In genomic region chr4:110125067-110125784, GRCm38 (mm10) we compare ENCODE assay signal across 17 mouse cellular contexts.
A peak's percentile ranks its signal among the peaks of the same experiment; 100 is the strongest.
DNase-seq lines count a peak whose midpoint lies in the region; ATAC-seq and TF ChIP-seq lines count a peak whose summit lies in the region.
"Had no signal": no experiment of that assay in that cellular context is flagged by ENCODE, and none has a peak within 500 bp of the region (broad histone marks: within the 10 kb centered on the region; RNA-seq: fewer than 3 reads in every experiment).

No protein-coding gene starts in this region.

- H3K27ac ChIP-seq in kidney, postnatal 0 days: no peak overlapping the region
- H3K27ac ChIP-seq in embryonic facial prominence, embryonic 14.5 days (replicated peaks; ENCODE audit: low read depth, low read length): no peak overlapping the region
- H3K27ac ChIP-seq in neural tube, embryonic 13.5 days (replicated peaks): peak overlapping the region; percentile 79
- no peak overlapping the region for H3K27ac ChIP-seq in liver, postnatal 0 days (ENCODE audit: low read depth)
- H3K27ac ChIP-seq: heart, embryonic 10.5 days; intestine, embryonic 15.5 days; limb, embryonic 13.5 days; macrophage had no signal

- WGBS in kidney, postnatal 0 days: 9% methylated on average over 6 of the region's 6 CpGs
- 16% methylated on average over 6 of the region's 6 CpGs for WGBS in embryonic facial prominence, embryonic 14.5 days
- WGBS in neural tube, embryonic 13.5 days: 21% methylated on average over 6 of the region's 6 CpGs
- 41% methylated on average over 6 of the region's 6 CpGs for WGBS in liver, postnatal 0 days (ENCODE audit: insufficient replicate concordance)

- no peaks in the 10 kb centered on the region for H3K36me3 ChIP-seq in kidney, postnatal 0 days (ENCODE audit: insufficient read depth, low read length)
- no peaks in the 10 kb centered on the region for H3K36me3 ChIP-seq in embryonic facial prominence, embryonic 14.5 days (ENCODE audit: control insufficient read depth, insufficient read depth, low read length)
- H3K36me3 ChIP-seq in neural tube, embryonic 13.5 days: no peaks in the 10 kb centered on the region
- H3K36me3 ChIP-seq in liver, postnatal 0 days (replicated peaks; ENCODE audit: insufficient read depth, low read length): no peaks in the 10 kb centered on the region
- H3K36me3 ChIP-seq: heart, embryonic 10.5 days; intestine, embryonic 15.5 days; limb, embryonic 13.5 days had no signal

- H3K9ac ChIP-seq in kidney, postnatal 0 days (ENCODE audit: low read depth, low read length): no peak overlapping the region
- H3K9ac ChIP-seq in embryonic facial prominence, embryonic 14.5 days (ENCODE audit: low read depth, low read length): no peak overlapping the region
- H3K9ac ChIP-seq in neural tube, embryonic 13.5 days: no peak overlapping the region
- H3K9ac ChIP-seq in liver, postnatal 0 days (replicated peaks): no peak overlapping the region
- H3K9ac ChIP-seq: intestine, embryonic 15.5 days; limb, embryonic 13.5 days had no signal

- H3K9me3 ChIP-seq in kidney, postnatal 0 days (replicated peaks; ENCODE audit: low read length): no peaks in the 10 kb centered on the region
- H3K9me3 ChIP-seq in embryonic facial prominence, embryonic 14.5 days (ENCODE audit: control insufficient read depth, low read length): no peaks in the 10 kb centered on the region
- no peaks in the 10 kb centered on the region for H3K9me3 ChIP-seq in neural tube, embryonic 13.5 days
- no peaks in the 10 kb centered on the region for H3K9me3 ChIP-seq in liver, postnatal 0 days (ENCODE audit: low read length)
- H3K9me3 ChIP-seq: heart, embryonic 10.5 days; intestine, embryonic 15.5 days; limb, embryonic 13.5 days had no signal

- H3K4me2 ChIP-seq in kidney, postnatal 0 days (ENCODE audit: low read length): no peak overlapping the region
- H3K4me2 ChIP-seq in embryonic facial prominence, embryonic 14.5 days (ENCODE audit: low read depth, low read length): no peak overlapping the region
- H3K4me2 ChIP-seq in neural tube, embryonic 13.5 days: no peak overlapping the region
- H3K4me2 ChIP-seq in liver, postnatal 0 days (ENCODE audit: low read depth, low read length): no peak overlapping the region
- H3K4me2 ChIP-seq: intestine, embryonic 15.5 days; limb, embryonic 13.5 days had no signal

- H3K4me1 ChIP-seq in kidney, postnatal 0 days (replicated peaks; ENCODE audit: insufficient read depth, low read length): 0 out of 2 replicates have a peak, but pooled peaks cover 4% of the 10 kb centered on the region
- H3K4me1 ChIP-seq in embryonic facial prominence, embryonic 14.5 days (ENCODE audit: control insufficient read depth, insufficient read depth, low read length): no peaks in the 10 kb centered on the region
- peaks cover 45% of the 10 kb centered on the region for H3K4me1 ChIP-seq in neural tube, embryonic 13.5 days (replicated peaks)
- H3K4me1 ChIP-seq in liver, postnatal 0 days (ENCODE audit: insufficient read depth): no peaks in the 10 kb centered on the region
- H3K4me1 ChIP-seq: heart, embryonic 10.5 days; intestine, embryonic 15.5 days had no signal

- TF ChIP-seq EP300 in liver, postnatal 0 days (IDR thresholded peaks at IDR 0.05; ENCODE audit: low read depth): no peak

- no peak overlapping the region for H3K4me3 ChIP-seq in kidney, postnatal 0 days (replicated peaks; ENCODE audit: low read depth, low read length)
- no peak overlapping the region for H3K4me3 ChIP-seq in embryonic facial prominence, embryonic 14.5 days (ENCODE audit: low read depth, low read length)
- no peak overlapping the region for H3K4me3 ChIP-seq in neural tube, embryonic 13.5 days
- no peak overlapping the region for H3K4me3 ChIP-seq in liver, postnatal 0 days (ENCODE audit: low read depth, low read length)
- H3K4me3 ChIP-seq: heart, embryonic 10.5 days; intestine, embryonic 15.5 days; limb, embryonic 13.5 days had no signal

- TF ChIP-seq CTCF in kidney, postnatal 0 days (IDR thresholded peaks at IDR 0.05; ENCODE audit: low read depth): no peak
- no peak for TF ChIP-seq CTCF in liver, postnatal 0 days (IDR thresholded peaks at IDR 0.05; ENCODE audit: low read depth)

- DNase-seq in kidney, postnatal 0 days (ENCODE audit: low spot score): peak; percentile 78
- no peak for DNase-seq in kidney, adult 11 months
- DNase-seq in embryo, embryonic 10 days (ENCODE audit: low spot score): peak; percentile 51
- peak; percentile 8 for DNase-seq in embryonic facial prominence, embryonic 14.5 days (ENCODE audit: low spot score)
- DNase-seq in spleen, postnatal 14 days (ENCODE audit: low spot score in 2 of 2): no peak
- no peak for DNase-seq in liver, postnatal 0 days
- DNase-seq: adrenal gland, postnatal 14 days; cerebellum, adult 9-10 months; gastrocnemius, postnatal 36 days; heart, postnatal 14 days; right cerebral cortex, postnatal 25 days; thymus, adult 2 months had no signal

- peak; percentile 52; the same call in 1 of the 2 replicates for ATAC-seq in kidney, postnatal 0 days (replicated peaks; ENCODE audit: low FRiP score, low read depth)
- ATAC-seq in embryonic facial prominence, embryonic 14.5 days (ENCODE audit: low read depth): no peak
- ATAC-seq in neural tube, embryonic 13.5 days (ENCODE audit: low read depth): no peak
- no peak for ATAC-seq in liver, postnatal 0 days
- ATAC-seq: intestine, embryonic 15.5 days had no signal

- H3K27me3 ChIP-seq in kidney, postnatal 0 days (ENCODE audit: insufficient read depth, low read length): no peaks in the 10 kb centered on the region
- H3K27me3 ChIP-seq in embryonic facial prominence, embryonic 14.5 days (replicated peaks; ENCODE audit: control insufficient read depth, insufficient read depth, low read length): no peaks in the 10 kb centered on the region
- no peaks in the 10 kb centered on the region for H3K27me3 ChIP-seq in neural tube, embryonic 13.5 days
- no peaks in the 10 kb centered on the region for H3K27me3 ChIP-seq in liver, postnatal 0 days (ENCODE audit: insufficient read depth, low read length)
- H3K27me3 ChIP-seq: intestine, embryonic 15.5 days; limb, embryonic 13.5 days had no signal

Comparison
In these comparisons a context has a peak if more than half of its experiments do, and no peak if none do; other contexts are left out.
1. DNase-seq: peak in kidney, postnatal 0 days (single experiment), embryo, embryonic 10 days (single experiment) and embryonic facial prominence, embryonic 14.5 days (single experiment); none in kidney, adult 11 months (single experiment), spleen, postnatal 14 days (0 of 2) and liver, postnatal 0 days (single experiment).